Mouse (Mus musculus): Measurements from ENCODE around the gene L3mbtl3. TPM values are rescaled to one million over a fixed set of nuclear protein-coding genes. Genes with fewer than 3 reads are reported as not detected.

Gene L3mbtl3
- polyA plus RNA-seq, 1 experiment from 2014 or later, result 2.0 TPM

GRCm38 (mm10) chr10:26374436-26375311 is 1.1 kb downstream of the L3mbtl3 start:
- DNase-seq (peak; percentile 69), ATAC-seq (peak; percentile 64)
- Histone ChIP-seq H3K4me1 (ENCODE audit: insufficient read depth) (peaks cover 4% of the 10 kb centered on the region; the same call in 1 of the 2 replicates), H3K27me3 (ENCODE audit: insufficient read depth, low read length) (no peaks in the 10 kb centered on the region), H3K4me2 (ENCODE audit: low read depth, low read length) (peak overlapping the region; percentile 80), H3K27ac (ENCODE audit: low read depth) (peak overlapping the region; percentile 91), H3K36me3 (replicated peaks; ENCODE audit: insufficient read depth, low read length) (no peaks in the 10 kb centered on the region), H3K9ac (replicated peaks) (peak overlapping the region; percentile 85), H3K9me3 (ENCODE audit: low read length) (no peaks in the 10 kb centered on the region), H3K4me3 (ENCODE audit: low read depth, low read length) (peak overlapping the region; percentile 75)
- 2% methylated on average over 60 of the region's 101 CpGs for WGBS (ENCODE audit: insufficient replicate concordance)
- TF ChIP-seq CTCF (IDR thresholded peaks at IDR 0.05; ENCODE audit: low read depth) (no peak), EP300 (IDR thresholded peaks at IDR 0.05; ENCODE audit: low read depth) (no peak)

DNA sequence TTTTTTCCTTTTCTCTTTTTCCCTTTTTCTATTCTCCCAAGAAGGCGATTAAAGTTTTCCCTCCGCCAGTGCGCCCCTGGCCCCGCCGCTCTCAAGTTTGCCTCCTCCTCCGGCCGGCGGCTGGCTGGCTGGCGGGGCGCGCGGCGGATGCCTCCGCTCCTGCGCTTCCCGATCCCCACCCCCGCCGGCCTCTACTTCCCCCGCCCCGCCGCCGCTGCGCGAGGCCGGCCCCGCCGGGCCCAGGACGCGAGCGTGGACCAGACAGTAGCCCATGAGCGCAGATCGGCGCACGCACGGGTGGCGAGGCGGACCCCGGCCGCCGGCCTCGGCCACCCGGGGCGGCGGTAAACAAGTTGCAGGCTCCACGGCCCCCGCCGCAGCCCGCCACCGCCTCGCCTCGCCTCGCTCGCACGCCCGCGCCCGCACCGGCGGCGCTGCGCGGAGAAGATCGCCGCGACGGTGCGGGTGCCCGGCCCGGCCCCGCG is 1.8 kb downstream of the L3mbtl3 start:
- Histone ChIP-seq H3K27me3 (ENCODE audit: insufficient read depth, low read length) (no peaks in the 10 kb centered on the region), H3K4me2 (ENCODE audit: low read depth, low read length) (peak overlapping the region; percentile 80), H3K36me3 (replicated peaks; ENCODE audit: insufficient read depth, low read length) (no peaks in the 10 kb centered on the region), H3K9me3 (ENCODE audit: low read length) (no peaks in the 10 kb centered on the region), H3K9ac (replicated peaks) (peak overlapping the region; percentile 85), H3K4me1 (ENCODE audit: insufficient read depth) (peaks cover 4% of the 10 kb centered on the region; the same call in 1 of the 2 replicates), H3K27ac (ENCODE audit: low read depth) (peak overlapping the region; percentile 91), H3K4me3 (ENCODE audit: low read depth, low read length) (peak overlapping the region; percentile 75)
- no peak for TF ChIP-seq EP300 (IDR thresholded peaks at IDR 0.05; ENCODE audit: low read depth)
- TF ChIP-seq CTCF (IDR thresholded peaks at IDR 0.05; ENCODE audit: low read depth), result no peak
- peak; percentile 68 for ATAC-seq
- DNase-seq, result peak; percentile 72
- WGBS (ENCODE audit: insufficient replicate concordance), result under 1% methylated on average over 65 of the region's 71 CpGs

DNA sequence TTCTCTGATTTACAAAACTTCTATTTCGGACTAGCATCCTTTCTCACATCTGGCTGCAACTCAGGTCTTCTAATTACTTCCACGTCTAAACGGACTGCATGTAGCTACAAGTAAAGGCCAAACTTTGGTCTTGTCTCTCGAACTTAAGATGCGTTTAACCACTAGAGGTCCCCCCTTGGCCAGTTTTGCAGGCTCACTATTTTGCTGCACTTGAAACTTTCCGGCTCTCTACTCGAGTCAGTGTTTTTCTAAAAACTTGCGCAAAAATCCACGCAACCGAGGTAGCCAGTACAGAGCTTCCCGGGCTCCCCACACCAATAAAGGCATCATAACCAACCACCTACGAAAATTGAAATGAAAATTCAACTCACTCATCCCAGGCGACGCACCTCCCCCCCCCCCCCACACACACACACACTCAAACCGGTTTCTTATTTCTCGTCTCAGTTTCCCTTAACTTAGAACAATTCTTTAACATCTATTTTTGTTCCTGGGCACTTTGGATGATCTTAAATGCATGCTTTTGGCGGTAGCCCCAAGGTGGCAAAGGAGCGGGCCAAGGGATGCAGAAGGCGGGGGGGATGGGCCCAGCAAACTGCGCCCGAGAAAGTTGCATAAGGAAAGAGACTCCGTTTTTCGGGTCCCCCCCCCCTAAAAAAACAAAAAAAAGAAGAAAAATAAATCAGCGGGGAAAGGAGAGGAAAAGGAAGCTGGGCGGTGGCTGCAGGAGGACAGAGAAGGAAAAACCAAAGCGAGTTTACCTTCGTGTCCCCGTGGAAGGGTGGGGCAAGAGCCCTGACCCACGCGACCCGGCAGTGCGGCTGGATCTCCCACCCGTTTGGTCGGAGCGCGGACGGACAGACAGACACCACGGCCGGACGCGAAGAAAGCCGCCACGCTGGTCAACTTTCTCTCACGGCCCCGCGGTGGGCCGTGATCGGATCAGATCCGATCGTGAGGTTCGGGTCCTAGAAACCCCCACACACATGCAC is 2.5 kb downstream of the L3mbtl3 start:
- Histone ChIP-seq H3K27me3 (ENCODE audit: insufficient read depth, low read length) (no peaks in the 10 kb centered on the region), H3K4me1 (ENCODE audit: insufficient read depth) (peaks cover 4% of the 10 kb centered on the region; the same call in 1 of the 2 replicates), H3K4me2 (ENCODE audit: low read depth, low read length) (peak overlapping the region; percentile 80), H3K9ac (replicated peaks) (peak overlapping the region; percentile 85), H3K27ac (ENCODE audit: low read depth) (peak overlapping the region; percentile 91), H3K9me3 (ENCODE audit: low read length) (no peaks in the 10 kb centered on the region), H3K36me3 (replicated peaks; ENCODE audit: insufficient read depth, low read length) (no peaks in the 10 kb centered on the region), H3K4me3 (ENCODE audit: low read depth, low read length) (peak overlapping the region; percentile 75)
- ATAC-seq (peak; percentile 37), DNase-seq (peak; percentile 81)
- under 1% methylated on average over 50 of the region's 51 CpGs for WGBS (ENCODE audit: insufficient replicate concordance)
- no peak for TF ChIP-seq EP300 (IDR thresholded peaks at IDR 0.05; ENCODE audit: low read depth)
- peak; percentile 75 for TF ChIP-seq CTCF (IDR thresholded peaks at IDR 0.05; ENCODE audit: low read depth)

DNA sequence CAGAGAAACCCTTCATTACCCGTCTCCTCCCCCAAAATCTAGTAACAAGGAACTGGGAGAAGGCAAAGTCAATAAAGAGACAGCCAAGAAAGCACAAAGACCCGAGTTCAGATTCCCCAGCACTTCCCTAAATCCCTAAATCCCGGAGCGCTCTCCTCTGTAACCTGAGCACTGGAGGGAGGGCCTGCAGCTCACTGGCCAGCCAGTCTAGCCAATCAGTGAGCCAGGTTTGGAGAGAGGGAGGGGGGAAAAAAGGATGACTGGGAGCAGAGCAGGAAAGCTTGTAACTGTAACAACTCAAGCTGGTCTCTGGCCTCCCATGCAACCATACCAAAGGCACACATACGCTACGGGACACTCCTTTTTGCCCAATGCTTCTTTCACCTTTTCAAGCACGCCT is 4.4 kb downstream of the L3mbtl3 start:
- Histone ChIP-seq H3K9me3 (ENCODE audit: low read length) (no peaks in the 10 kb centered on the region), H3K36me3 (replicated peaks; ENCODE audit: insufficient read depth, low read length) (no peaks in the 10 kb centered on the region), H3K4me3 (ENCODE audit: low read depth, low read length) (no peak overlapping the region), H3K27ac (ENCODE audit: low read depth) (no peak overlapping the region), H3K9ac (replicated peaks) (no peak overlapping the region), H3K4me1 (ENCODE audit: insufficient read depth) (peaks cover 2% of the 10 kb centered on the region; the same call in 1 of the 2 replicates), H3K27me3 (ENCODE audit: insufficient read depth, low read length) (no peaks in the 10 kb centered on the region), H3K4me2 (ENCODE audit: low read depth, low read length) (no peak overlapping the region)
- WGBS (ENCODE audit: insufficient replicate concordance), result 69% methylated on average over 7 of the region's 7 CpGs
- ATAC-seq, result no peak
- TF ChIP-seq EP300 (IDR thresholded peaks at IDR 0.05; ENCODE audit: low read depth), result no peak
- TF ChIP-seq CTCF (IDR thresholded peaks at IDR 0.05; ENCODE audit: low read depth), result no peak
- no peak for DNase-seq

DNA sequence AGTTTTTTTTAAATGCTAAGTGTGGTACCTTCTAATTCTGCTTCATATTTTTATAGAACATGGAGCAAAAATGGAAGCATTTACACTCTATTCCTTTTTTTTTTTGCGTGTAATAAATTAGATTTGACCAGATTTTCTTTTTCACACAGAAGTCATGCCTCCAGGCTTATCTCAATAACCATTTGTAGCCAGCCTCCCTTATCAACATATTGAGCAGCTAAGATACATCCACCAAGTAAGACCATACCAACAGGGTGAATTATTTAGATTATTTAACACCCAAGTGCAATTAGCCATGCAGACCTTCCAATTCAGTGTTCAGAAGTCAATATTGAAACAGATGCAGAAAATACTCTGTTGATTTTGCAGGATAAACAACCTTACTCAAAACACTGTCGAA is 10.8 kb downstream of the L3mbtl3 start:
- TF ChIP-seq CTCF (IDR thresholded peaks at IDR 0.05; ENCODE audit: low read depth), result no peak
- TF ChIP-seq EP300 (IDR thresholded peaks at IDR 0.05; ENCODE audit: low read depth), result no peak
- 64% methylated on average over 2 of the region's 2 CpGs for WGBS (ENCODE audit: insufficient replicate concordance)
- no peak for DNase-seq

More for the DNA sequence above, 10.8 kb downstream of the L3mbtl3 start:
- Histone ChIP-seq H3K9ac (replicated peaks) (no peak overlapping the region), H3K4me3 (ENCODE audit: low read depth, low read length) (no peak overlapping the region), H3K27ac (ENCODE audit: low read depth) (no peak overlapping the region), H3K4me2 (ENCODE audit: low read depth, low read length) (no peak overlapping the region), H3K36me3 (replicated peaks; ENCODE audit: insufficient read depth, low read length) (no peaks in the 10 kb centered on the region), H3K9me3 (ENCODE audit: low read length) (no peaks in the 10 kb centered on the region), H3K27me3 (ENCODE audit: insufficient read depth, low read length) (no peaks in the 10 kb centered on the region), H3K4me1 (ENCODE audit: insufficient read depth) (no peaks in the 10 kb centered on the region)
- ATAC-seq, result no peak

All from liver, postnatal 0 days (tissue).